Mouse (Mus musculus) erythroblast, embryonic 14.5 days (primary cell): ENCODE data around the gene Nmur2.

ENCODE experiments used
- GATA1 ChIP-seq: IDR thresholded peaks from 2 replicates; pipeline ENCODE4 v1.6.1; 2012; ENCODE audit warnings: low read length, inconsistent platforms, mixed read lengths
- TAL1 ChIP-seq: IDR thresholded peaks from 3 replicates; pipeline ENCODE4 v1.6.1; 2012; ENCODE audit warnings: low read length, inconsistent platforms, mixed read lengths

DNA sequence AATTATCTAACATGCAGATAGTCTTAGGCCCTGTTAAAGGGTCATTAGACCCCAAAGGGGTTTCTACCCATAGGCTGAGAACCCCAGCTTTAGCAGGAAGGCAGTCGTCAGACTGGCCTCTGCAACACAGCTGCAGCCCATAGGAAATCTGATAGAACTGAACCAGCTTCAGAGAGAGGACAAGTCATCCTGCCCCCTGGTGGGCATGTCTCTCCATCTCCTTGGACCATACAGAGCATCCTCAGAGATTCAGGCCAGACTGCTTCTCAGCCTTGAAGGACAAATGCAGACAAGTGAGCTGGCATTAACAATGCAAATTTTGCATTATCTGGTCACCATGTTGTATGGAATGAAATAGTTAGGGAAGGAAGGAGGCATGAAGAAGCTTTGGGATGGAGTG lies 59.2 kb downstream of the Nmur2 start:
- TF ChIP-seq GATA1 (no peak), TAL1 (no peak)
